8 mouse cellular contexts compared by ENCODE assay signal in genomic region chr9:20990861-20991260, GRCm38 (mm10). TPM values are rescaled to one million over a fixed set of nuclear protein-coding genes. Genes with fewer than 3 reads are reported as not detected.
DNase-seq lines count a peak whose midpoint lies in the region; ATAC-seq and TF ChIP-seq lines count a peak whose summit lies in the region.

No protein-coding gene starts in this region.

- H3K36me3 ChIP-seq in heart, embryonic 16.5 days (ENCODE audit: control insufficient read depth, insufficient read depth) = no peaks in the 10 kb centered on the region
- H3K36me3 ChIP-seq in heart, postnatal 0 days (replicated peaks; ENCODE audit: control insufficient read depth, insufficient read depth, low read length) = no peaks in the 10 kb centered on the region
- H3K36me3 ChIP-seq in limb, embryonic 10.5 days = no peaks in the 10 kb centered on the region
- H3K36me3 ChIP-seq in midbrain, embryonic 14.5 days (ENCODE audit: control insufficient read depth, insufficient read depth, low read length) = no peaks in the 10 kb centered on the region

- WGBS in heart, embryonic 16.5 days = 8% methylated on average over 10 of the region's 10 CpGs
- WGBS in heart, postnatal 0 days = 11% methylated on average over 10 of the region's 10 CpGs
- WGBS in limb, embryonic 10.5 days = 6% methylated on average over 10 of the region's 10 CpGs
- 4% methylated on average over 10 of the region's 10 CpGs for WGBS in midbrain, embryonic 14.5 days

- no peaks in the 10 kb centered on the region; the same call in 1 of the 2 replicates for H3K27me3 ChIP-seq in heart, embryonic 16.5 days (ENCODE audit: control insufficient read depth, insufficient read depth, low read length)
- no peaks in the 10 kb centered on the region for H3K27me3 ChIP-seq in heart, postnatal 0 days (ENCODE audit: control insufficient read depth, insufficient read depth, low read length)
- peaks cover 16% of the 10 kb centered on the region; the same call in 1 of the 2 replicates for H3K27me3 ChIP-seq in limb, embryonic 10.5 days (ENCODE audit: low read depth, poor library complexity, severe bottlenecking)
- H3K27me3 ChIP-seq in midbrain, embryonic 14.5 days (ENCODE audit: control insufficient read depth, insufficient read depth, low read length) = no peaks in the 10 kb centered on the region

- ATAC-seq in heart, embryonic 16.5 days (replicated peaks; ENCODE audit: extremely low read depth, insufficient read depth, low FRiP score) = 0 out of 2 replicates have a peak, but pooled peaks have one; percentile 24
- ATAC-seq in heart, postnatal 0 days (ENCODE audit: insufficient read depth, low read depth) = no peak
- no peak for ATAC-seq in midbrain, embryonic 14.5 days (ENCODE audit: low FRiP score, low TSS enrichment)

- H3K4me1 ChIP-seq in heart, embryonic 16.5 days (ENCODE audit: control insufficient read depth, insufficient read depth, low read length) = no peaks in the 10 kb centered on the region
- H3K4me1 ChIP-seq in heart, postnatal 0 days (ENCODE audit: control insufficient read depth, insufficient read depth) = no peaks in the 10 kb centered on the region
- H3K4me1 ChIP-seq in limb, embryonic 10.5 days = peaks cover 17% of the 10 kb centered on the region
- no peaks in the 10 kb centered on the region for H3K4me1 ChIP-seq in midbrain, embryonic 14.5 days (ENCODE audit: control insufficient read depth, insufficient read depth, low read length)

- H3K4me3 ChIP-seq in heart, embryonic 16.5 days (ENCODE audit: low read length) = peak overlapping the region; percentile 12; the same call in 1 of the 2 replicates
- 0 out of 2 replicates have a peak overlapping the region, but pooled peaks have one; percentile 5 for H3K4me3 ChIP-seq in heart, postnatal 0 days (ENCODE audit: low read depth, low read length)
- peak overlapping the region; percentile 25 for H3K4me3 ChIP-seq in limb, embryonic 10.5 days
- H3K4me3 ChIP-seq in midbrain, embryonic 14.5 days (replicated peaks; ENCODE audit: low read depth, low read length) = no peak overlapping the region
- no peak overlapping the region for H3K4me3 ChIP-seq in left cerebral cortex, adult 2 months

- TF ChIP-seq CTCF in heart, postnatal 0 days (IDR thresholded peaks at IDR 0.05; ENCODE audit: low read depth) = no peak
- no peak for TF ChIP-seq CTCF in left cerebral cortex, adult 2 months (IDR thresholded peaks at IDR 0.05)

- intact Hi-C loops in heart, postnatal 25 days (cut with DNase I) = no loop called here
- intact Hi-C loops in left cerebral cortex, adult 2 months (cut with DNase I) = no loop called here

- no peak overlapping the region for H3K9ac ChIP-seq in heart, embryonic 16.5 days (ENCODE audit: low read length)
- H3K9ac ChIP-seq in heart, postnatal 0 days (replicated peaks; ENCODE audit: low read depth, low read length) = no peak overlapping the region
- H3K9ac ChIP-seq in midbrain, embryonic 14.5 days (replicated peaks; ENCODE audit: low read length) = peak overlapping the region; percentile 34; the same call in 1 of the 2 replicates

- no peaks in the 10 kb centered on the region for H3K9me3 ChIP-seq in heart, embryonic 16.5 days (replicated peaks; ENCODE audit: control insufficient read depth, low read length)
- no peaks in the 10 kb centered on the region for H3K9me3 ChIP-seq in heart, postnatal 0 days (replicated peaks; ENCODE audit: control insufficient read depth, low read length)
- H3K9me3 ChIP-seq in limb, embryonic 10.5 days (replicated peaks) = no peaks in the 10 kb centered on the region
- H3K9me3 ChIP-seq in midbrain, embryonic 14.5 days (ENCODE audit: control insufficient read depth, low read length) = no peaks in the 10 kb centered on the region

- no peak for TF ChIP-seq EP300 in heart, postnatal 0 days (IDR thresholded peaks at IDR 0.05; ENCODE audit: low read depth)

- no peak overlapping the region for H3K27ac ChIP-seq in heart, embryonic 16.5 days (ENCODE audit: low read length)
- H3K27ac ChIP-seq in heart, postnatal 0 days (ENCODE audit: low read depth) = no peak overlapping the region
- H3K27ac ChIP-seq in limb, embryonic 10.5 days = peak overlapping the region; percentile 57
- no peak overlapping the region for H3K27ac ChIP-seq in midbrain, embryonic 14.5 days (replicated peaks; ENCODE audit: low read depth, low read length)
- no peak overlapping the region for H3K27ac ChIP-seq in left cerebral cortex, adult 2 months

- DNase-seq in heart, postnatal 25 days (ENCODE audit: low spot score) = no peak
- no peak for DNase-seq in heart, postnatal 0 days (ENCODE audit: low spot score)
- DNase-seq in limb, embryonic 10.5 days (ENCODE audit: low spot score) = peak; percentile 58
- no peak for DNase-seq in midbrain, embryonic 14.5 days
- no peak for DNase-seq in left cerebral cortex, adult 2 months (ENCODE audit: extremely low spot score in 1 of 2, low spot score in 2 of 2)
- no peak for DNase-seq in urinary bladder, adult 18-20 months (ENCODE audit: low spot score in 2 of 2)
- DNase-seq in left cerebral cortex, adult 11 months (ENCODE audit: low spot score) = no peak

- H3K4me2 ChIP-seq in heart, embryonic 16.5 days (ENCODE audit: low read depth, low read length) = peak overlapping the region; percentile 46
- peak overlapping the region; percentile 36 for H3K4me2 ChIP-seq in heart, postnatal 0 days (ENCODE audit: low read depth, low read length)
- no peak overlapping the region for H3K4me2 ChIP-seq in midbrain, embryonic 14.5 days (ENCODE audit: low read length)

RNA-seq across cellular contexts. Expression of gene Mrpl4, which starts 11.7 kb away (rescaled TPM):
- polyA plus RNA-seq in heart, embryonic 16.5 days (2015; fragmentation: Nextera tagmentation; extraction: Ambion mirVana) = 170 and 173 TPM in 2 replicates
- 100 to 1,000 TPM; 143 to 144 TPM for total RNA-seq in heart, postnatal 25 days (2021)
- total RNA-seq in heart, postnatal 0 days (2014; rRNA removed; ENCODE audit: low replicate concordance) = 239 and 285 TPM in 2 replicates
- 193 and 195 TPM in 2 replicates for polyA plus RNA-seq in heart, postnatal 0 days (2015; fragmentation: Nextera tagmentation; extraction: Ambion mirVana)
- polyA plus RNA-seq in limb, embryonic 10.5 days (2016; fragmentation: Nextera tagmentation; extraction: Ambion mirVana) = 177 and 190 TPM in 2 replicates
- 98.6 and 112 TPM in 2 replicates for polyA plus RNA-seq in midbrain, embryonic 14.5 days (2014; fragmentation: Nextera tagmentation; extraction: Ambion mirVana)
- 10 to 100 TPM; 59.2 to 64.2 TPM for total RNA-seq in left cerebral cortex, adult 2 months (2021)

RNA-seq across cellular contexts. Expression of gene S1pr2, which starts 14.3 kb away (rescaled TPM):
- 18.2 and 23.7 TPM in 2 replicates for polyA plus RNA-seq in heart, embryonic 16.5 days (2015; fragmentation: Nextera tagmentation; extraction: Ambion mirVana)
- total RNA-seq in heart, postnatal 25 days (2021) = 1 to 10 TPM; 4.2 to 6.7 TPM
- 6.9 and 7.4 TPM in 2 replicates for total RNA-seq in heart, postnatal 0 days (2014; rRNA removed; ENCODE audit: low replicate concordance)
- polyA plus RNA-seq in heart, postnatal 0 days (2015; fragmentation: Nextera tagmentation; extraction: Ambion mirVana) = 8.5 and 8.6 TPM in 2 replicates
- 47.6 and 53.7 TPM in 2 replicates for polyA plus RNA-seq in limb, embryonic 10.5 days (2016; fragmentation: Nextera tagmentation; extraction: Ambion mirVana)
- 4.1 and 10.8 TPM in 2 replicates for polyA plus RNA-seq in midbrain, embryonic 14.5 days (2014; fragmentation: Nextera tagmentation; extraction: Ambion mirVana)
- total RNA-seq in left cerebral cortex, adult 2 months (2021) = 1 to 10 TPM; 3.2 to 4.4 TPM

RNA-seq across cellular contexts. Expression of gene Icam1, which starts 24.9 kb away (rescaled TPM):
- polyA plus RNA-seq in heart, embryonic 16.5 days (2015; fragmentation: Nextera tagmentation; extraction: Ambion mirVana) = 23.8 and 29.6 TPM in 2 replicates
- total RNA-seq in heart, postnatal 25 days (2021) = 1 to 10 TPM; 7.7 to 9.6 TPM
- 16.2 and 19.1 TPM in 2 replicates for total RNA-seq in heart, postnatal 0 days (2014; rRNA removed; ENCODE audit: low replicate concordance)
- polyA plus RNA-seq in heart, postnatal 0 days (2015; fragmentation: Nextera tagmentation; extraction: Ambion mirVana) = 9.0 and 10.6 TPM in 2 replicates
- 6.2 and 7.6 TPM in 2 replicates for polyA plus RNA-seq in limb, embryonic 10.5 days (2016; fragmentation: Nextera tagmentation; extraction: Ambion mirVana)
- polyA plus RNA-seq in midbrain, embryonic 14.5 days (2014; fragmentation: Nextera tagmentation; extraction: Ambion mirVana) = 1.7 and 4.1 TPM in 2 replicates
- total RNA-seq in left cerebral cortex, adult 2 months (2021) = 1 to 10 TPM; 2.0 to 3.6 TPM

RNA-seq across cellular contexts. Expression of gene Dnmt1, which starts 31.2 kb away (rescaled TPM):
- polyA plus RNA-seq in heart, embryonic 16.5 days (2015; fragmentation: Nextera tagmentation; extraction: Ambion mirVana) = 56.1 and 63.1 TPM in 2 replicates
- total RNA-seq in heart, postnatal 25 days (2021) = 10 to 100 TPM; 12.4 to 12.7 TPM
- 27.4 and 56.9 TPM in 2 replicates for total RNA-seq in heart, postnatal 0 days (2014; rRNA removed; ENCODE audit: low replicate concordance)
- polyA plus RNA-seq in heart, postnatal 0 days (2015; fragmentation: Nextera tagmentation; extraction: Ambion mirVana) = 15.4 and 16.1 TPM in 2 replicates
- polyA plus RNA-seq in limb, embryonic 10.5 days (2016; fragmentation: Nextera tagmentation; extraction: Ambion mirVana) = 173 and 178 TPM in 2 replicates
- polyA plus RNA-seq in midbrain, embryonic 14.5 days (2014; fragmentation: Nextera tagmentation; extraction: Ambion mirVana) = 51.1 and 51.5 TPM in 2 replicates
- total RNA-seq in left cerebral cortex, adult 2 months (2021) = 10 to 100 TPM; 44.5 to 44.6 TPM

RNA-seq across cellular contexts. Expression of gene Icam4, which starts 38.3 kb away (rescaled TPM):
- polyA plus RNA-seq in heart, embryonic 16.5 days (2015; fragmentation: Nextera tagmentation; extraction: Ambion mirVana) = 2.0 and 3.0 TPM in 2 replicates
- total RNA-seq in heart, postnatal 25 days (2021) = under 1 TPM; 0.26 to 0.64 TPM
- total RNA-seq in heart, postnatal 0 days (2014; rRNA removed; ENCODE audit: low replicate concordance) = 2.4 TPM in 1 of 2 replicates, not detected in the other
- 1.3 and 1.6 TPM in 2 replicates for polyA plus RNA-seq in heart, postnatal 0 days (2015; fragmentation: Nextera tagmentation; extraction: Ambion mirVana)
- polyA plus RNA-seq in limb, embryonic 10.5 days (2016; fragmentation: Nextera tagmentation; extraction: Ambion mirVana) = 5.1 and 5.4 TPM in 2 replicates
- polyA plus RNA-seq in midbrain, embryonic 14.5 days (2014; fragmentation: Nextera tagmentation; extraction: Ambion mirVana) = not detected in 2 replicates
- total RNA-seq in left cerebral cortex, adult 2 months (2021) = 1 to 10 TPM; 1.5 to 1.6 TPM

Comparison
In these comparisons a context has a peak if more than half of its experiments do, and no peak if none do; other contexts are left out.
1. H3K4me3 ChIP-seq: peak in heart, embryonic 16.5 days (single experiment), heart, postnatal 0 days (single experiment) and limb, embryonic 10.5 days (single experiment); none in midbrain, embryonic 14.5 days (single experiment) and left cerebral cortex, adult 2 months (single experiment).